Mouse (Mus musculus) CH12.LX (cell line): ENCODE results near the gene Zfp692. TPM values are rescaled to one million over a fixed set of nuclear protein-coding genes. Genes with fewer than 3 reads are reported as not detected.
"Not testable (repeated sequence)": the region's sequence is repeated elsewhere in the genome, so short reads cannot be mapped to it uniquely, and the experiment has no call there.

Experiments used
- DNase-seq: peaks from one replicate; pipeline ENCODE4 v3.0.0-alpha.2; 2013; ENCODE audit errors: extremely low read depth
- H3K27ac ChIP-seq: 2 replicates; pipeline ENCODE4 v1.5.1; 2012; ENCODE audit warnings: low read depth, mild to moderate bottlenecking, control low read depth, moderate library complexity; ENCODE audit not compliant: insufficient read depth
- H3K27me3 ChIP-seq: replicated peaks from 2 replicates; pipeline ENCODE3; 2012; ENCODE audit warnings: inconsistent platforms
- H3K36me3 ChIP-seq, 2 experiments: replicated peaks in 1 of 2; 2 replicates each; pipeline versions ENCODE3 to v1.6.1; 2012; ENCODE audit warnings: inconsistent platforms in 1 of 2, low read length in 1 of 2, mild to moderate bottlenecking in 1 of 2, mixed read lengths in 1 of 2, moderate library complexity in 1 of 2; ENCODE audit not compliant: control insufficient read depth in 1 of 2, insufficient read depth in 1 of 2
- H3K4me1 ChIP-seq, 2 experiments: 2 replicates each; pipeline ENCODE4 v1.6.1; 2012; ENCODE audit warnings: inconsistent platforms in 1 of 2, moderate library complexity in 1 of 2; ENCODE audit not compliant: insufficient read depth in 2 of 2, control insufficient read depth in 1 of 2
- H3K4me2 ChIP-seq: 2 replicates; pipeline ENCODE4 v1.6.1; 2012; ENCODE audit warnings: low read depth, mild to moderate bottlenecking, control low read depth; ENCODE audit not compliant: poor library complexity, insufficient read depth, severe bottlenecking
- H3K4me3 ChIP-seq, 3 experiments: fragments of 150-350 bp in 1 of 3; sonication (generic) in 1 of 3; replicated peaks in 1 of 3; 2 replicates each; pipeline versions ENCODE3 to v1.5.1; 2011 to 2012; ENCODE audit warnings: low read depth in 2 of 3, low read length in 2 of 3, mild to moderate bottlenecking in 2 of 3, moderate library complexity in 2 of 3, control low read depth in 1 of 3, improper control_type of control experiment in 1 of 3, inconsistent platforms in 1 of 3, mixed read lengths in 1 of 3; ENCODE audit not compliant: poor library complexity in 1 of 3
- H3K79me2 ChIP-seq: replicated peaks from 2 replicates; pipeline ENCODE4 v1.6.1; 2012; ENCODE audit warnings: mild to moderate bottlenecking, moderate library complexity; ENCODE audit not compliant: control insufficient read depth, poor library complexity, insufficient read depth, severe bottlenecking; ENCODE audit errors: extremely low read depth
- H3K9ac ChIP-seq: 2 replicates; pipeline ENCODE4 v1.6.1; 2012; ENCODE audit warnings: low read depth, mild to moderate bottlenecking, control low read depth, moderate library complexity; ENCODE audit not compliant: insufficient read depth
- H3K9me3 ChIP-seq: replicated peaks from 2 replicates; pipeline ENCODE3; 2012; ENCODE audit warnings: low read length, inconsistent platforms, mixed read lengths
- BHLHE40 ChIP-seq: IDR thresholded peaks from 2 replicates; pipeline ENCODE4 v1.6.1; 2011; ENCODE audit warnings: mild to moderate bottlenecking, low read depth, low read length, improper control_type of control experiment
- CHD2 ChIP-seq: IDR thresholded peaks from 2 replicates; pipeline ENCODE4 v1.6.1; 2011; ENCODE audit warnings: low read length, improper control_type of control experiment
- E2F4 ChIP-seq: IDR thresholded peaks from 2 replicates; pipeline ENCODE4 v1.6.1; 2011; ENCODE audit warnings: low read depth, low read length, improper control_type of control experiment; ENCODE audit not compliant: insufficient replicate concordance
- ELF1 ChIP-seq: IDR thresholded peaks from 2 replicates; pipeline ENCODE4 v1.6.1; 2014; ENCODE audit warnings: low read depth, mild to moderate bottlenecking, inconsistent platforms, low read length, improper control_type of control experiment
- ETS1 ChIP-seq: conservative IDR thresholded peaks from 2 replicates; pipeline ENCODE4 v1.6.1; 2012; ENCODE audit warnings: low read depth, mild to moderate bottlenecking, inconsistent platforms, low read length, improper control_type of control experiment, moderate library complexity
- IRF4 ChIP-seq: IDR thresholded peaks from 2 replicates; pipeline ENCODE4 v1.6.1; 2014; ENCODE audit warnings: low read depth, mild to moderate bottlenecking, inconsistent platforms, low read length, improper control_type of control experiment
- JUN ChIP-seq: IDR thresholded peaks from 2 replicates; pipeline ENCODE4 v1.6.1; 2011; ENCODE audit warnings: low read depth, mild to moderate bottlenecking, low read length, improper control_type of control experiment, moderate library complexity; ENCODE audit not compliant: insufficient read depth
- JUND ChIP-seq: conservative IDR thresholded peaks from 2 replicates; pipeline ENCODE4 v1.6.1; 2011; ENCODE audit warnings: low read depth, low read length, improper control_type of control experiment
- MAFK ChIP-seq: IDR thresholded peaks from 2 replicates; pipeline ENCODE4 v1.6.1; 2011; ENCODE audit warnings: low read length, improper control_type of control experiment; ENCODE audit not compliant: insufficient replicate concordance
- MAX ChIP-seq: IDR thresholded peaks from 2 replicates; pipeline ENCODE4 v1.6.1; 2011; ENCODE audit warnings: low read length, improper control_type of control experiment
- MAZ ChIP-seq: IDR thresholded peaks from 2 replicates; pipeline ENCODE4 v1.6.1; 2012; ENCODE audit warnings: low read depth, mild to moderate bottlenecking, inconsistent platforms, low read length, improper control_type of control experiment, moderate library complexity
- MEF2A ChIP-seq: IDR thresholded peaks from 2 replicates; pipeline ENCODE4 v1.6.1; 2014; ENCODE audit warnings: low read depth, mild to moderate bottlenecking, inconsistent platforms, low read length, improper control_type of control experiment, borderline replicate concordance
- MYC ChIP-seq: IDR thresholded peaks from 2 replicates; pipeline ENCODE4 v1.6.1; 2011; ENCODE audit warnings: low read depth, mild to moderate bottlenecking, improper control_type of control experiment, low read length
- NRF1 ChIP-seq: IDR thresholded peaks from 2 replicates; pipeline ENCODE4 v1.6.1; 2014; ENCODE audit warnings: low read depth, mild to moderate bottlenecking, inconsistent platforms, low read length, improper control_type of control experiment, moderate library complexity
- PAX5 ChIP-seq: IDR thresholded peaks from 2 replicates; pipeline ENCODE4 v1.6.1; 2012; ENCODE audit warnings: low read length, inconsistent platforms, mixed read lengths
- POLR2AphosphoS2 ChIP-seq: IDR thresholded peaks from 2 replicates; pipeline ENCODE4 v1.6.1; 2011; ENCODE audit warnings: low read depth, low read length, improper control_type of control experiment
- RAD21 ChIP-seq: IDR thresholded peaks from 2 replicates; pipeline ENCODE4 v1.6.1; 2011; ENCODE audit warnings: low read depth, mild to moderate bottlenecking, low read length, improper control_type of control experiment, moderate library complexity
- RCOR1 ChIP-seq: conservative IDR thresholded peaks from 2 replicates; pipeline ENCODE4 v1.6.1; 2012; ENCODE audit warnings: low read depth, mild to moderate bottlenecking, inconsistent platforms, low read length, improper control_type of control experiment
- SIN3A ChIP-seq: IDR thresholded peaks from 2 replicates; pipeline ENCODE4 v1.6.1; 2012; ENCODE audit warnings: low read length, improper control_type of control experiment, inconsistent platforms
- SMC3 ChIP-seq: IDR thresholded peaks from 2 replicates; pipeline ENCODE4 v1.6.1; 2011; ENCODE audit warnings: low read depth, low read length, improper control_type of control experiment
- USF1 ChIP-seq: IDR thresholded peaks from 2 replicates; pipeline ENCODE4 v1.6.1; 2014; ENCODE audit warnings: low read depth, mild to moderate bottlenecking, inconsistent platforms, low read length, improper control_type of control experiment
- ZC3H11A ChIP-seq: IDR thresholded peaks from 2 replicates; pipeline ENCODE4 v1.6.1; 2012; ENCODE audit warnings: low read depth, mild to moderate bottlenecking, inconsistent platforms, low read length, improper control_type of control experiment
- ZMIZ1 ChIP-seq: IDR thresholded peaks from 2 replicates; pipeline ENCODE4 v1.6.1; 2012; ENCODE audit warnings: low read depth, mild to moderate bottlenecking, inconsistent platforms, low read length, improper control_type of control experiment
- ZNF384 ChIP-seq: IDR thresholded peaks from 2 replicates; pipeline ENCODE4 v1.6.1; 2012; ENCODE audit warnings: low read depth, low read length, improper control_type of control experiment, inconsistent platforms
- dilution Hi-C: fragments of 300-500 bp; cut with MboI; formaldehyde crosslinking; loops from 2 replicates; pipeline ENCODE4 v1.14.3; 2020; ENCODE audit warnings: low sequenced_read_pairs; ENCODE audit not compliant: extremely low pct_unique_long_range_greater_than_20kb, extremely low pct_ligation_motif_present
- in situ Hi-C: fragments of 300-500 bp; cut with MboI; formaldehyde crosslinking; loops from 3 replicates; pipeline ENCODE4 v1.14.3; 2019; ENCODE audit warnings: low sequenced_read_pairs, low pct_ligation_motif_present, low pct_unique_long_range_greater_than_20kb, mixed read lengths
- polyA plus RNA-seq: library from polyadenylated mRNA; unstranded; fragments of >175 nt; gene quantifications from 2 replicates; pipeline ENCODE4 v1.2.1, GENCODE M21; 2012; ENCODE audit warnings: low read depth; ENCODE audit not compliant: insufficient read length
- total RNA-seq, 2 experiments: library from RNA; depleted of rRNA; stranded (reverse); fragments of 300-350 nt in 1 of 2; fragments of >200 nt in 1 of 2; gene quantifications; 2 replicates each; pipeline ENCODE4 v1.2.3; 2012 to 2014

Gene Zfp692
- total and polyA plus RNA-seq, 3 experiments, result 13.1 to 18.7 (median 17.7) TPM

DNA sequence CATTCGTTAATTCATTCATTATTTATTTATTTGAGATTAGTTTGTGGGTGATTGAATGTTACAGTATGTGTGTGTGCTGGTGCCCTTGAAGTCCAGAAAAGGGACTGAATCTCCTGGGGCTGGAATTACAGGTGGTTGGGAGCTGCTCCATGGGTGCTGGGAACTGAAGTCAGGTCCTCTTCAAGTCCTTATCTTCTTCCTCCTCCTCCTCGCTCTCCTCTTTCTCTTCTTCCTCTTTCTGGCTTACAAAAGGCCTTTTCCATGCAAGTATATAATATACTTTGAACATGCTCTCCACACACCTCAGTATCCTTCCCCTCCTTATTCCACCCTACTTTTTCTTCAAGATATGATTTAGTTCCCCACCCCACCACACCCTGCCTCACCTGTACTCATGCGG, 50.2 kb downstream of the Zfp692 start:
- no peaks in the 10 kb centered on the region for H3K4me1 ChIP-seq
- H3K9me3 ChIP-seq, result peaks cover 5% of the 10 kb centered on the region
- no peak for DNase-seq
- no peak overlapping the region for H3K4me3 ChIP-seq
- H3K36me3 ChIP-seq, result no peaks in the 10 kb centered on the region
- in situ Hi-C loops (no loop called here), dilution Hi-C loops (no loop called here)
- H3K4me2 ChIP-seq, result no peak overlapping the region
- no peaks in the 10 kb centered on the region for H3K79me2 ChIP-seq
- peaks cover 88% of the 10 kb centered on the region for H3K27me3 ChIP-seq
- H3K9ac ChIP-seq, result no peak overlapping the region
- no peak for TF ChIP-seq BHLHE40
- no peak for TF ChIP-seq MAX
- TF ChIP-seq RAD21, result no peak
- TF ChIP-seq MYC, result no peak
- no peak for TF ChIP-seq NRF1
- TF ChIP-seq IRF4, result no peak
- no peak for TF ChIP-seq JUND
- H3K27ac ChIP-seq, result no peak overlapping the region

DNA sequence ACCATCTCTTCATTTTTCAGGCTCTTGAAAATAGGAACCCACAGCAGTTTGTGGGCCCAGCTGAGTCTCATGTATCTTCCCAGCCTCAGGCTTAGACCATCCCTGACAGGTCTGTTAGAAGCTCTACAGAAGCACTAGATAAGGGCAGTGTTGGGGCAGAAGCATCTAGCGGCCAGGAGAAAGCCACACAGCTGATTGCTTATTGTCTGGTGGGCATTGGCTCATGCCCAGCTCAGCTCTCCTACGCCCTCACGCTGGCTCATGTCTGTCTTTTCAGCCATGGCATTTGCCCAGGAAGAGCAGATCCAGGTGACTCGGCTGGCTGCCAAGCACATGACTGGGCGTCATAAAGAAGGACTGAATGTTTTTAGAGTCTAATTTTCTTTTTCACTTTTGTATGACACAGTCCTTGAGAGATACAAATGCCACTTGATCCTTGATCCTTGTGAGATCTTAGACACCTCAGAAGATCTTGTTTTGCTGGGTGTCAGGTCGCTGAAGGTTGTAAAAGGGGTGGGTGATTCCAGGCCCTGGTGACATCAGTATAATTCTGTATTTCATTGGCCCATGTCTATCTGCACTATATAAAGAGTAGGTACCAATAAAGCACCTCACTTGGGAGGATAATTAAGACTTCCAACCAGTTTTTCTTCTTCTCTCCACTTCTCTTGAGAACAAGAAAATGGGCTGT, 51.1 kb downstream of the Zfp692 start:
- H3K27me3 ChIP-seq, result peaks cover 88% of the 10 kb centered on the region
- H3K4me3 ChIP-seq, result no peak overlapping the region
- TF ChIP-seq SMC3, result no peak
- TF ChIP-seq USF1, result no peak
- no peak for TF ChIP-seq ZNF384
- TF ChIP-seq SIN3A, result no peak
- TF ChIP-seq ZC3H11A, result no peak
- TF ChIP-seq ETS1, result no peak
- no peak for TF ChIP-seq PAX5
- TF ChIP-seq CHD2, result no peak
- TF ChIP-seq RCOR1, result no peak
- no peak for TF ChIP-seq BHLHE40
- TF ChIP-seq ELF1, result no peak
- TF ChIP-seq RAD21, result no peak
- no peak for TF ChIP-seq MEF2A
- TF ChIP-seq E2F4, result no peak
- TF ChIP-seq ZMIZ1, result no peak
- no peak for TF ChIP-seq MAFK
- no peak for TF ChIP-seq MAZ
- TF ChIP-seq JUN, result no peak
- TF ChIP-seq POLR2AphosphoS2, result no peak
- H3K4me1 ChIP-seq, result no peaks in the 10 kb centered on the region
- H3K9ac ChIP-seq, result no peak overlapping the region
- H3K36me3 ChIP-seq, result no peaks in the 10 kb centered on the region
- no peak overlapping the region for H3K4me2 ChIP-seq
- no peak overlapping the region for H3K27ac ChIP-seq
- no peaks in the 10 kb centered on the region for H3K79me2 ChIP-seq
- in situ Hi-C loops, result no loop called here
- dilution Hi-C loops, result no loop called here
- no peak for DNase-seq
- H3K9me3 ChIP-seq, result no peaks in the 10 kb centered on the region

DNA sequence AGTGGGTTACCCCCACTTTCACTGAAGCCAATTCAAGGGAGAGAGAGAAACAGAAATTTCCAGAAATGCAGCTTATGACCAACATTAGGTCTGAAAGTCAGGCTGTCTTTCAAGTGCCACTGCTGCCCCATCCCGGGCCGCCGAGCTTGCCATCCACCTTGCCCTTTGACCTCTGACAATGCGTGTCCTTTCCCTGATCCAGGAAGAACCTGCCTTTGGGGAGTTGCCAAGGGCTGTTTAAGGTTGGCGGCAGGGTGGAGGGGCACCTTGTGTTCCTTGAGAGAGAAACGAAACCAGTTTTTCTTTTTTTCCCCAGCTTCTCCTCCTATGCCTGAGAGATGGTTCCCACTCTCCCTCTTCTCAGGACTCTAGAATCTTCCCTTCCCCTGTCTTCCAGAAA, 55.7 kb downstream of the Zfp692 start:
- H3K4me2 ChIP-seq, H3K27ac ChIP-seq, H3K9me3 ChIP-seq, H3K36me3 ChIP-seq, dilution Hi-C loops, H3K4me3 ChIP-seq, H3K4me1 ChIP-seq, in situ Hi-C loops, H3K9ac ChIP-seq, H3K79me2 ChIP-seq, DNase-seq: not testable (repeated sequence)
- peaks cover 72% of the 10 kb centered on the region for H3K27me3 ChIP-seq
